Mouse (Mus musculus) central nervous system, embryonic 14 days (tissue): ENCODE measurements around the gene Akap8l. TPM values are rescaled to one million over a fixed set of nuclear protein-coding genes. Genes with fewer than 3 reads are reported as not detected.

Source experiments
- polyA plus RNA-seq: library from polyadenylated mRNA; depleted of rRNA; stranded (reverse); fragments of >200 nt; gene quantifications from 2 replicates; pipeline ENCODE4 v1.2.3, GENCODE M21; 2012; rRNA removed

Gene Akap8l
- 216 and 223 TPM in 2 replicates for polyA plus RNA-seq

GRCm38 (mm10) chr17:32350382-32350983 is at the start of gene Akap8l:
TSS of gene Akap8l (minus strand) at chr17:32350607.

GRCm38 (mm10) chr17:32389101-32389659 is 38.8 kb upstream of the Akap8l start, which contains the start of gene Wiz:
TSS of gene Wiz (minus strand) at chr17:32389439.

GRCm38 (mm10) chr17:32320597-32321389 is 29.6 kb downstream of the Akap8l start, which contains the start of gene Akap8:
TSS of gene Akap8 (minus strand) at chr17:32321238.

GRCm38 (mm10) chr17:32284262-32285137 is 65.9 kb downstream of the Akap8l start, which contains the start of gene Brd4:
TSS of gene Brd4 (minus strand) at chr17:32284722.

Other genes with a start within 250 kb of the Akap8l start
- gene Notch3, start 183.8 kb downstream of the Akap8l start, polyA plus RNA-seq: 26.1 and 29.1 TPM in 2 replicates
- gene Ephx3, start 161.1 kb downstream of the Akap8l start, polyA plus RNA-seq: 0.16 and 0.41 TPM in 2 replicates
- 52.5 and 70.3 TPM in 2 replicates for gene Brd4, start 65.9 kb downstream of the Akap8l start, polyA plus RNA-seq
- 129 and 136 TPM in 2 replicates for gene Akap8, start 29.4 kb downstream of the Akap8l start, polyA plus RNA-seq
- gene Wiz, start 38.8 kb upstream of the Akap8l start, polyA plus RNA-seq: 77.4 and 78.2 TPM in 2 replicates
- gene Rasal3, start 53.0 kb upstream of the Akap8l start, polyA plus RNA-seq: 0.82 and 0.90 TPM in 2 replicates
- not detected in 2 replicates for gene Pglyrp2, start 73.6 kb upstream of the Akap8l start, polyA plus RNA-seq
- 0.26 and 0.66 TPM in 2 replicates for gene Cyp4f39, start 102.1 kb upstream of the Akap8l start, polyA plus RNA-seq
- gene Cyp4f17, start 155.4 kb upstream of the Akap8l start, polyA plus RNA-seq: 13.3 and 18.1 TPM in 2 replicates
- gene Cyp4f16, start 186.0 kb upstream of the Akap8l start, polyA plus RNA-seq: 31.8 and 36.9 TPM in 2 replicates